Mouse (Mus musculus) right cerebral cortex, postnatal 25 days (tissue): Measurements from ENCODE around the gene Ndn.
A peak's percentile ranks its signal among the peaks of the same experiment; 100 is the strongest.

ENCODE experiments used
- DNase-seq: peaks from one replicate; pipeline ENCODE4 v3.0.0; 2022

The Ndn gene

DNA sequence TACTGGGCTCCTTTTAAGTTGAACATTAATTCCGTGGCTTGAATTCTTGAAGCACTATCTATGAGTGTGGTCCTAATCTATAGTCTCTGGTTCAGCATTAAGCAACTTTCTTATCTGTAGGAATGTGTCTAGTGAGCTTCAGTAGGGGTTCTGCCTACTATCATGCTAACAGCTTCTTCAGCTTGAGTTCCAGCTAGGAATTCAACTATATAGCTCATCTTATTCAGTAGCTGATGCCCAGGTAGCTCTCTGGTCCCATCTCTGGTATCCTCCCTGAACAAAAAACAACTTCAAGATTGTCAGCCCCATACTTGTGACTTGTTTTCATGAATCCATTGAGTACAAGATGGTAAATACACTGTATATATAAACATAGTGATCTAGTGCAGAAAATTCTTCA is at the start of gene Ndn:
Ndn (plus strand) TSS at position 301 of the 400 bp plus-strand sequence.
- DNase-seq, result no peak

DNA sequence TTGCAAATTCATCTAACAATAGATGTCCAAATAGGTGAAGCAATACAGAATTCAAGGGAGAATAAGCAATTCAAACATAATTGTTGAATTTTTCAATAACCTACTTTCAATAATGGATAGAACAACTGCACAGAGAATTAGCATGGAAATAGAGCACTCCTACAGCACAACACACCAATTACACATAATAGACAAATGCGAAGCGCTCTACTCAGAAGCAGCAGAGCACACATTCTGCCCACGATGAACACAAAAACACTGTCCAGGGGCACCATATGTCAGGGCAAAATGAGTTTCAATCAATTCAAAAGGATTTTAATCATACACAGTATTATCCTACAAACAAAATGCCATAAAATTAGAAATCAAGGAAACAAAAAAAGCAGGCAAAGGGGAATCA is 43.9 kb upstream of the Ndn start:
- DNase-seq, result no peak

DNA sequence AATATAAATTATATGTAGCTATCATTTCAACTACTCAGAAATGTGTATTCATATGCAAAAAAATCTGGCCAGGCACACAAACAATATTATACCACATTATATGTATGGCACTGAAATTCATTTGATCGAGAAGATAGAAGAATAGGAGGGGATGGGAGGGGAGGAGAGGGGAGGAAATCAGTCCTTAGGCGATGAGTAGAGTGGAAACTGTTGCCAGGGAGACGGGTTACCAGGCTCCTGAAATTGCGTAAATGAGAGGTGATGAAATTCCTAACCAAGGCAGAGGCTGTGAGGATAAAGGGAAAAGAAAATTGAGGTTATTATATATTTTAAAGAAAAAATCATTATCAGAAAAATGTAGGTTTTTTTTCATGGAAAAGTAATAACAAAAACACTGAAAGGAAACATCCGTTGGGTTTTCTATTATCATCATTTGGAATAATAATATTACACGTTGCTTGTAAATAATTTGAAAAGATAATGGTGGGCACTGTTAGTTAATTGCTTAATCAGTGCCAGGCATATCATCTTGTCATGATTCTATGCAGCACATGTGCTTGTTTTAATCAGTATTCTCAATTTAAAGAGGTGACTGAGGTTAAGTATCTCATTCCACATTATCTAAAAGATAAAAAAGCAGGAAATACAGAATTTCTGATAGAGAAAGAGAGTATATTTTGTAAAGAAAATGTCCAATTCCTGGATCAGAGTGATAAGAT is 39.3 kb upstream of the Ndn start:
- no peak for DNase-seq

DNA sequence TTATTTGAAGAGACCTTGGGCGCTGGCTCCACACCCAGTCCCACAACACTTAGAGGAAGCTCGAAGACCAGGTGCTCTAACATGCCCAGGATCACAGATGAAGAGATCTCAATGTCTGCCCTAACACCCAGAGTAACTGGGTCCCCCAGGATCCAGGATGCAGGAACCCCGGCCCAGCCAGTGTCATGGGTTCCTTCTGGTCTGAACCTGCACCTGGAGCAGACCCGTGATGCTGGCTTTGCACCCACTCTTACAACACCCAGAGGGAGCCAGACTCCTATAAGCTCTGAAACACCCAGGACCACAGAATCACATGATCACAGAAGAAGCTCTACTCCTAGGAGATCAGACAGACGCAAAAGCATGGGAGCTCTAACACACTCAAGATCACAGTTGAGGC is 29.6 kb upstream of the Ndn start:
- no peak for DNase-seq

GRCm38 (mm10) chr7:62345411-62345810 is 958 bp upstream of the Ndn start:
- no peak for DNase-seq

DNA sequence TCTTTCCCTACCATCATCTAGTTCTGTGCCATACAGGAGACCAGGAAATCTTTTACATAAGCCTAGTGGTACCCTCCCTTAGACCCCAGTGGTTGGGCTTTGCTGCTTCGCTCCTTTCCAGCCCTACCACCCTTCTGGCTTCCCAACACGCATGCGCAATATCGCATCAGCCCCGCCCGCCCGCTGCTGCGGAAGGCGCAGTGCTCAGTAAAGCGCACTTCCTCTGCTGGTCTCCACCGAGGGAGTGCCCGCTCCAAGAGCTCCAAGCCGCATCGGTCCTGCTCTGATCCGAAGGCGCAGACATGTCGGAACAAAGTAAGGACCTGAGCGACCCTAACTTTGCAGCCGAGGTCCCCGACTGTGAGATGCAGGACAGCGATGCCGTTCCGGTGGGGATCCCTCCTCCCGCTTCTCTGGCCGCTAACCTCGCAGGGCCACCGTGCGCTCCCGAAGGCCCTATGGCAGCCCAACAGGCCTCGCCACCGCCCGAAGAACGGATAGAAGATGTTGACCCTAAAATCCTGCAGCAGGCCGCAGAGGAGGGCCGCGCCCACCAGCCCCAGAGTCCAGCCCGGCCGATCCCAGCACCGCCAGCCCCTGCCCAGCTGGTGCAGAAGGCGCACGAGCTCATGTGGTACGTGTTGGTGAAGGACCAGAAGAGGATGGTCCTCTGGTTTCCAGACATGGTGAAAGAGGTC is 1.9 kb downstream of the Ndn start:
- peak; percentile 79 for DNase-seq

DNA sequence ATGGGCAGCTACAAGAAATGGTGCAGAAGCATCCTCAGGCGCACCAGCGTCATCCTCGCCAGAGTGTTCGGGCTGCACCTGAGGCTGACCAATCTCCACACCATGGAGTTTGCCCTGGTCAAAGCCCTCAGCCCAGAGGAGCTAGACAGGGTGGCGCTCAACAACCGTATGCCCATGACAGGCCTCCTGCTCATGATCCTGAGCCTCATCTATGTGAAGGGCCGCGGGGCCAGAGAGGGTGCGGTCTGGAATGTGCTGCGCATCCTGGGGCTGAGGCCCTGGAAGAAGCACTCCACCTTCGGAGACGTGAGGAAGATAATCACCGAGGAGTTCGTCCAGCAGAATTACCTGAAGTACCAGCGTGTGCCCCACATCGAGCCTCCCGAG is 2.4 kb downstream of the Ndn start:
- peak; percentile 4 for DNase-seq

DNA sequence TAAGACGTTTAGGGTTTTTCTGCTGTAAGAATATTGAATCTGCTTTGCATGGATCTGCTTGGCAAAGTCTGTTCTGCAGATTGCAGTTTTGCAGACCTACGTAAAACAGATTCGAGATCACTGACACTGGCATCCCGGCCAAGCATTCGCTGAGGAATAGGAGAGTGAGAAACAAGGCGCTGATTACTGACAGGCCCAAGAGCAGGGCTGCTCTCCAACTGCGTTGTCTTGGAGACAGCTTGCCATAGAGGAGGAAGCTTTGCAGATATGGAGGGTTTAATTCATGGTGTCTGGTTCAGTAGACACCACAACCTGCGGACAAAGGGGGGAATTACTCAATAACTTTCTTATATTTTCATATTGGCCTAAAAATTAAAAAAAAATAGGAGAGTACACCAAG is 4.9 kb downstream of the Ndn start:
- no peak for DNase-seq

GRCm38 (mm10) chr7:62365039-62365636 is 18.8 kb downstream of the Ndn start:
- no peak for DNase-seq

DNA sequence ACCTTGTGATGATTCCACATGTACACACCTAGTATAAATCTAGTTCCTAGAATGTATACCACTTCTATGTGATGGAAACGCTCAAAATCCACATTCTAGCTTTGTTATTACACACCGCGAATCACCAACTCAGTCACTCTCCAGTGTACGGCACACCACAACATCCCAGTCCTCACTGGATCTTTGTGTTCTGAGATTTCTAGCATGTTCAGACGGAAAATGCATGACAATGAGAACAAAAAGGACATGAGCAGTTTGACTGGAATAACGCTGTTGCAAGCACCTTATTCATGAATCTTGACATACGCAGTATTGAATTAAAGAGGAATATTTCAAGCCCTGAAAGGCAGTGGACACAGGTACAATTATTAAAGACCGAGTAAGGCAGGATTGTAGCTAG is 20.4 kb downstream of the Ndn start:
- no peak for DNase-seq

GRCm38 (mm10) chr7:62375658-62376057 is 29.3 kb downstream of the Ndn start:
- DNase-seq, result no peak

DNA sequence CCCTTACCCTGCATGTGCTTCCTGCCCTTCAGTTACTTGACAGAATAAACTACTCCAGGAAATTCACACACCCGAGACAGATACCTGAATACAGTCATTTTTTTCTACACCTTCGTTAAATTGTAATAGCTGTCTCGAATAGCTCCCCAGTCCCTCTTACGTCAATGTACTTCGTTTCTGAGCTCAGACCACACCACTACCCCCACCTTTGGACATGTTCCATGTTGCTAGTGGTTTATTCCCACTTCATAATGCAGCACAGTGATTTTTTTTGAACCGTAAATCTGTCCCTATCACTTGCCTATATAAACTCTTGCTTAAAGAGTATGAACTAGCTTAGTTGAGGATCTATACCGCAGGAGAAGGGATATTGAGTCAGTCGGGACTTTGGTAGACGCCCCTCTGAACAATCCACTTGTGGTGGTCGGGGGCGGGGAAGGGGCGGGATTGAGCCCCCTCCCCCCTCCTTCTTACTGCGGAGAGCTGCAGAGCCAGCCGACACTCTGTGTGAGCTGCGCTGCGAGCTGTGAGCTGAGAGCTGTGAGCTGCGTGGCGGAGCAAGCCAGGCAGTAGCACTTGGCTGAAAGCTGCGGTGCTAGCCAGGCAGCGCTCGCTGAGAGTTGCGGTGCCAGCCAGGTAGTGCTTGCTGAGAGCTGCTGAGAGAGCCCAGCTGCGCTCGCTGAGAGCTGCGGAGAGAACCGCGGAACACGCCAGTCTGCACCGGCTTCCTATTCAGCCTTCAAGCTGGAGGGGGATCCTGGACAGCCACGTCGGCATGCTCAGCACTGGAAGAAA is 30.3 kb downstream of the Ndn start, which contains the start of gene Magel2:
Magel2 (plus strand) TSS at position 501 of the 795 bp plus-strand sequence.
- DNase-seq, result peak; percentile 33

- no peak for DNase-seq
These were observed 30.9 kb downstream of the Ndn start for GRCm38 (mm10) chr7:62377313-62377712.

- DNase-seq, result no peak
These were observed 32.2 kb downstream of the Ndn start for GRCm38 (mm10) chr7:62378529-62378928.

DNA sequence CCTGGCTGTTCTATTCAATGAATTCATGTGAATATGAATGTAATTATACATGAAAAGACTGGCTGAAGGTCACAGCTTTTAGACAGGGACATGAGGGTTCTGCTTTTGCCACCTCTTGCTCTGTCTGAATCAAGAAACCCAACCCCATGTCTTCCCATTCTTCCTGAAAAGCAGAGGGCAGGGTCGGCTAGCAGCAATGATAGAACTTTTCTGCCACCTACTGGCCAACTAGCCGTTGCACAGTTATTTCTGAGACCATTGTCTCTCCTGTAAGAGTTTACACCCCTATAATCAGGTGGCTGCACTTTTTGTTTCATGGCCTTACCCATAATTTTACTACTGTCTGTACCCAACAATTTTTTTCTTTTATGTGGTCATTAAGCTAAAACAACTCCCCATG is 36.0 kb downstream of the Ndn start:
- peak; percentile 10 for DNase-seq

DNA sequence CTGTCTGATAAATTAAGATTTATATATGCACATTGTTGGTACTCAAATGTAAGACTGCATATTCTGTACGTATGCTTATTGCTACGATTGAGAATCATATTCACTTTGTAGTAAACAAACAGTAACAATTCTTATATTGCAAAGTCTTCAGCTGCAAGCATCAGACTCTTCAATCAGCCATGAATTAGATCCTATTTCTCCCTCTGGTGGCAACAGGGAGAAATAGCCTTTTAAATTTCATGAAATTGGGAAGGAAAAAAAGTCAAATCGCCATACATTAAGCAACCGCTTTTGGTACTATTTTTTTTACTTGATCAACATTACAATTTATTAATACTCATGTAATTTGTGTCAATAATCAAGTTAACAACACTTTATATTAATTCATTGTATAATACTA is 41.9 kb downstream of the Ndn start:
- no peak for DNase-seq

DNA sequence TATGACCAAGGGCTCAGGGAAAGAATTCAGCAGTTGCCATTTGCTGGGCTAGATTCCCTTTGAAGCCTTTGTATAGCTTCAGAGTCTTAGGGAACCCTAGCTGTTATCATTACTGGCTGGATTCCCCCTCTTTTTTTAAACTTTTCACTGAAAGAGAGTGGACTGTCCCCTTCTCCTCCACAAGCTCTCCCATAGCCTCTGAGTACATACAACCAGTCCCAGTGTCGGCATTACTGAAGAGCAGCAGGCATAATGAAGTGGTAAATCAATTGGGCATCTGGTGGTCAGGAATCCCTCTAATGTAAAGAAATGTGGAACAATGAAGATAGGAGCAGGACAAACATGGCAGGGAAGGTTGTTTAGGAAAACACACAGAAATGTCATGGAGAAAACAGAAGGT is 45.8 kb downstream of the Ndn start:
- no peak for DNase-seq
